Mouse (Mus musculus) spleen, adult 2 months (tissue): ENCODE measurements around the gene Pdcd6ip.

Source experiments
- CTCF ChIP-seq: fragments of 200-500 bp; IDR thresholded peaks from 2 replicates; pipeline ENCODE4 v1.5.1; 2011; ENCODE audit warnings: mild to moderate bottlenecking, inconsistent platforms; ENCODE audit not compliant: insufficient read depth, insufficient read length, insufficient replicate concordance; ENCODE audit errors: extremely low read depth
- POLR2A ChIP-seq: fragments of 200-500 bp; IDR thresholded peaks from 2 replicates; pipeline ENCODE4 v1.6.1; 2011; ENCODE audit warnings: low read depth, low read length, inconsistent platforms

- TF ChIP-seq CTCF (no peak), POLR2A (no peak)
Observed at GRCm38 (mm10) chr9:113670105-113670856, 37.8 kb downstream of the Pdcd6ip start.
